Mouse (Mus musculus) central nervous system, embryonic 11.5 days (tissue): ENCODE results near the gene Casq2. TPM values are rescaled to one million over a fixed set of nuclear protein-coding genes. Genes with fewer than 3 reads are reported as not detected.

ENCODE experiments used
- polyA plus RNA-seq: library from polyadenylated mRNA; depleted of rRNA; stranded (reverse); fragments of >200 nt; gene quantifications from 2 replicates; pipeline ENCODE4 v1.2.3, GENCODE M21; 2012; rRNA removed

Gene Casq2
- 5.1 and 16.4 TPM in 2 replicates for polyA plus RNA-seq

GRCm38 (mm10) chr3:102086283-102086682 is at the start of gene Casq2:
Casq2 (plus strand) TSS chr3:102086415.

Other genes starting within 250 kb of the Casq2 start
- gene Mab21l3, start 237.5 kb upstream of the Casq2 start, polyA plus RNA-seq: 0.78 and 1.4 TPM in 2 replicates
- 9.4 and 11.3 TPM in 2 replicates for gene Slc22a15, start 162.0 kb upstream of the Casq2 start, polyA plus RNA-seq
- gene Nhlh2, start 76.3 kb upstream of the Casq2 start, polyA plus RNA-seq: 48.5 and 64.3 TPM in 2 replicates
- 12.8 and 18.3 TPM in 2 replicates for gene Vangl1, start 118.3 kb downstream of the Casq2 start, polyA plus RNA-seq